Mouse (Mus musculus): ENCODE measurements around the gene Slc22a2.
A peak's percentile ranks its signal among the peaks of the same experiment; 100 is the strongest.
"Not testable (repeated sequence)": the region's sequence is repeated elsewhere in the genome, so short reads cannot be mapped to it uniquely, and the experiment has no call there.

The Slc22a2 gene

DNA sequence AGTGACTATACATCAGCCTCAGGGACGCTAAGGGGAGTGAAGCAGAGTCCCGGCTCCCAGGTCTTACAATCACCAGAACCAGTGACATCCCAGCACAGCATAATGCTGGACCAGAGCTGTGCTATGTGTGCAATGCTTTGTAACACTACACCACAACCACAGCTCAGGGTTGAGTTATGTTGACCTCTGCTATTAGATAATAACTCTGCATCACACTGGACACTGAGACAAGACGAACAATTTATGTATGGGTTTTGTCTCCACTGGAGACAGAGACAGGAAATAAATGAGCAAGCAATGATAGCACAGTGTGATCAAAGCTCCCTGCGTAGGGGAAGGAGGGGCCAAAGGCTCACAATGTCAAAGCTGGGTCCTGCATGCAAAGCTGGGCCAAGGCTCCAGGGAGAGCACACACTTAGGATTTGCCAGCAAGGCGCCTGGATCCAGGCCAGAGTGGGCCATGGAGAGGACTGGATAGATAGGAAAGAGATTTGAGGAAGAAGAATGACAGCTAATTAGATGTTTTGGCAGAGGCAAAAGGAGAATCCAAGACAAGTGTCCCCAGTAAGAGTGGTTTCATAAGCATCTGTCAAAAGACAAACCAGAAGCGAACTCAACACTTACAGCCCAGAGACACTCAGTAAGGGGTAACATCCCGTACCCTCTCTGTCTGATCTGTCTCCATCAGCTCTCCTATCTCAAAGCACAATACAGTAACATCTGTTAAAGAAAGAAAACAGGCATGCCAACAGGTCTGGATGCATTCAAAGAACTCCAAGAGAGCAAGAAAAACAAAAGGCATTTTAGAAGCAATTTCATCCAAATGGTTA, 48.1 kb downstream of the Slc22a2 start:
- DNase-seq: no peak

- DNase-seq: no peak
Measured at GRCm38 (mm10) chr17:12634814-12635213, 50.9 kb downstream of the Slc22a2 start.

DNA sequence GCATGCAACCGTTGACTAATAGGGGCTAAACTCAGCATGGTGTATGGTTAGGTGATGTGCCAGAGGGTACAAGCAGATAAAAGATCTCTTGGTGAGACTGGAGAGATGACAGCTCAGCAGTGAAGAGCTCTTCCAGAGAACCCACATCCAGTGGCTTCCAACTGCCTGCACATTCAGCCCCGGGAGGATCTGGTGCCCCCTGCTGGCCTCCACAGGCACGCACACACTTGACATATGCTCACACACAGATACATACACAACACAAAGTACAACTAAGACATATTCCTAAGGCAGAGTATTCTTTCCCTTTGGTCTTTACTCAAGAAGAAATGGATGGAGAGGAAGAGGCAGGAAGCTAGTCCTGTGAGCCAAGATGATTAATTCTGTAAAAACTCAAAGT, 55.7 kb downstream of the Slc22a2 start:
- DNase-seq: no peak

- no peak for DNase-seq
Measured at GRCm38 (mm10) chr17:12641087-12641486, 57.2 kb downstream of the Slc22a2 start.

DNA sequence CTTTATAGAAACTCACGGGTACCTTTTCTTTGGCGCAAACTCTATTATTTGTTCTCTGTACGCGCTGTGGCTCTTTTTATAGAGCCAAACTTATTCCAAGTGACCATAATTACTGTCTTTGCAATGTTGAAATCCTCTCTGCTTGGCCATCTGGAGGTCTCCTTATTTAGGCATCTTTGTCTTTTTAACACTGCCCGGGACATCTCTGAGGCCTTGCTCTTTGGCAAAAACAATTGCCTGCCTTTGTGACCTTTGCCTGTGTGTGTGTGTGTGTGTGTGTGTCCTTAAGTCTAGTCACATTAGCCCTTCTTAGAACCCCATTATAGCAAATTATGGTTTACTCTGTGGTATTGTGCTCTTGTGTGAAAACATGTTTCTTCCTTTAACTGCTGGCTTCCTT, 61.5 kb downstream of the Slc22a2 start:
- DNase-seq: no peak

DNA sequence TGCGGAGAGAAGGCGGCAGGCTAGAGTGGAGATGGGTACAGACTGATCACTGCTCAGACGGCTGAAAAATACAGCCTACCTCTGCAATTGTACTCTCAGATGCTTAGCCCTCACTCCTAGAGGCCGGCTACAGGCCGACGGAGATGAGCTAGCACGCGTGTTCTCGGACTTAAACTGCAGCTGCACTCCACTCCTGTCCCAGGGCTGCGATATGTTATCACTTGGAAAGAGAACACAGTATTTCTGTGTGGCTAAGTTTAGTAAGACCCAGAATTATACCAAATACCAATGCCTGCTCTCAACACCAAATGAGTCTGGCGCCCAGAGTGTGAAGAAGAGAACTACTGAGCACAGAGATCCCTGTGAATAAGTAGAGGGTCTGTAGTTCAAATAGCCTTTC, 68.7 kb downstream of the Slc22a2 start:
- no peak for DNase-seq

DNA sequence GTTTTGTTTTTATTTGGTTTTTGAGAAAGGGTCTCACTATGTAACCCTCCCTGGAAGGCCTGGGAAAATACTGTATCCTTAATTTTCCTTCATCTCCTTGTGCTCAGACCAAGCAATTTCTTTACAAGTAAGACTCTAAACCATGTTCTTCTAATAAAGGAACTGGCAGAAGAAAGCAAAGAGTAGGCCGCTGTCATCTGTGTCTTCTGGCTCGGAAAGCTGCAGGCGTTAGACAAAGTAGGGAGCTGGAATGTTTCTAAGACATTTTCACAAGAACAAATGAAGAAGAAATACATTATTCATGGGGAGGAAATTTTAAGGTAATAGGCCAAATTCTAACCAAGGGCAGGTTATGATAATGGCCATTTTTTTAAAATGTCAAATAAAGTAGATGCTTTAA, 70.1 kb downstream of the Slc22a2 start:
- peak; percentile 52 for DNase-seq

DNA sequence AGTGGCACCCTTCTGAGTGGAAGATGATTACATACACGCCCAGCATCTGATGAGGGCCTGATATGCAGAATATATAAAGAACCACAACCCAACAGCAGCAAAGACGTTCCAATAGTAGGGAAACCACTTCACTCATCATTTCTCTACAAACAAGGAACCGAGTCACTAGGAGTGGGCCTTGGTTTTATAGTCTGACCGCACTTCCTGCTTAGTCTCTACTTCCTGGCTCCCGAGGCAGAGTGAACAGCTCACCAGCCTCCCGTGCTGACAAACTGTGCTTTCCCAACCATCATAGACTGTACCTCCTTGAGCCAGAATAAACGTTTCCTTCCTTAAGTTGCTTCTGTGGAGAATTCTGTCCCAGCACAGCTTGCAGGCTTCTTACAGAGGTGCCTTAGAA, 71.9 kb downstream of the Slc22a2 start:
- DNase-seq: no peak

DNA sequence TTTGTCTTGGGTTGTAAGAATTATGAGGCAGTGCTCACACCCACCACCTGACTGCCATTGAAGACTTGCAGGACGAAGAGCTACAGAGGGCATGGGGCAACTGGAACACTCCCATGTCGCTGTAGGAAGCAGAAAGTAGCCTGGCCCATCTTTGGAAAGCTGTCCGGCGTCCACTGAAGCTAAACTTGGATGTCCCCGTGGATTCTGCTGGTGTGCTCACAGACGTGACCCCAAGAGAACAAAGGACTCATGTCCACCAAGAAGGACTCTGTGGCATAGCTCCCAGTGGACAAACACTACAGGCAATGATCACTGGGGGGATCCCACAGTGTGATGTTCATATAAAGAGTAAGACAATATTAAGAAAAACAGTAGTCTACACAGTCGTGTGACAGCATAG, 74.9 kb downstream of the Slc22a2 start:
- no peak for DNase-seq

DNA sequence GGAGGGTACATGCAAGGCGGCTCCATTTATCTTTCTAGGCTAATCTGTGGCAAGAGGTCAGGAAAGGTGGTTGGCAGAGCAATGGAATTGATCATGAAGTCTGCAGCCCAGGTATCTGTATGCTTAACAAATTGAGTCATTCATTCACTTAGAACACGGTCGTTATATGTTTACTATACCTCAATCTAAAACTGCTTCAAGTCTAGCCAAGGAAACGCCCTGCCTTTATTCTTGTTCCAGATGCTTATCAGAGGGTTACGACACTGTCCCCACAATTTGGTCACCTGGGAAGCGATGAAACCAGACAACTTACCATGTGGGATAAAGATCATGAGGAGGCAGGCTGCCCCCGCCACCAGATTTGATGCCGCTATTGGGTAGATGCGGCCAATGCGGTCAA, 75.3 kb downstream of the Slc22a2 start:
- no peak for DNase-seq

DNA sequence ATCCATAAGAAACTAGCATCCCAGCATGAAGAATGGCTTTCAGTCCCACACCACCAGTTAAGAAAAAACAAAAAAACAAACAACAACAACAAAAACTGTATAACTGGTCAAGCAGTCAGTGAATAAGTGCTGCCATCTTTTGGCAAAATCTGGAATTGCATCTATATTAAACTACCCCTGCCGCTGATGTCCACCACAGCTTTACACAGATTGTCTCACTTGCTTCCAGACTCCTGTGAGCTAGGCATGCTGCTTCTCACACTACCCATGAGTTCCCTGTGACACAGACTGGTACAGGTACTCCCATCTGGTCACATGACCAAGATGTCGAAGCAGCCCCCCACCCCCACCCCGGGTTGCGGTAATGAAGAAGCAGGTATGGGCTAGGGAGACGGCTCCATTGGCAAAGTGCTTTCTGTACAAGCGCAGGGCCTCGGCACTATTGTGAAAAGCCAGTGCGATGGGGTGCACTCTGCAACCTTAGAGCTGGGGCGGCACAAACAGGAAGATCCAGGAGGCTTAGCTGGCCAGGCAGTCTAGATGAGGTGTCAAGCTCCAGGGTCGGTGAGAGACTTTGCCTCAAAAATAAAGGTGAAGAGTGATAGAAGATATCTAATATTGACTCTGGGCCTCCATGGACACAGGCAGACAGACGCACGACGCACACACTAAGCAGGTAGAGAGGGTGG, 76.8 kb downstream of the Slc22a2 start:
- no peak for DNase-seq

GRCm38 (mm10) chr17:12664156-12664555, 80.2 kb downstream of the Slc22a2 start:
- no peak for DNase-seq

DNA sequence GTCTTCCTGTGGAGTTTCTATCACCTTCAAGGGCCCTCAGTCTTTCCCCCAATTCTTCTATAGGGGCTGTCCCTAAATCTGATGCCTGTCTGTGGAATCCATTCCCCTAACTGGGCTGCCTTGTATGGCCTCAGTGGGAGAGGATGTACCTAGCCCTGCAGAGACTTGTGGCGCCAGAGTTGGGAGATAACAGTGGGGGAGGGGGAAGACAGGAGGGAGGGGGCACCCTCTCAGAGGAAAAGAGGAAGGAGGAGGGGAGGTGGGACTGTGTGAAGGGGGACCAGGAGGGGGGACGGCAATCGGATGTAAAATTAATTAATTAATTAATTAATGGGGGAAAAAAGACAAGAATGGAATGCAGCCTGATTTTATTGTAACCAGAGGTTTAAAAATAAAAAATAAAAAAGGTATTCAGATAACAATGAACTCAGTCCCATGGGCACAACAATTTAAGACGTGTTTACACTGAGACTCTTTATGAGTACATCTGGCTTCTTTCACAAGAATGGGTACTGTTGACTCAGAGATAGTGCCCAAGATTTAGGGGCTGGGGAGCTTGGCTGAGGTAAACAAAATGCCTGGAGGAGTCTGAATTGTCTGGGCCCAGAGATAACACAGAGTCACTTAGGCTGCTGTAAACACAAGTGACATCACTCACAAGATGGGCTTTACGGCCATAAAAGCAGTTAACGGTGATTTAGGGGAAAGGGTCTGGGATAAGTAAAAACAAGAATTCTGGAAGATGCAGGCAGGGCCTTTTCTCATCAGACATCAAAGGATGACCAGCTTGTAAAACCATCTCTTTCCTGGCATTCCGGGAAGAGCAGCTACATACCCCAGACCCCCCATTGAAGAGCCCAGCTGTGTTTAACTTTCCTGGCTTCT, 84.8 kb downstream of the Slc22a2 start:
- no peak for DNase-seq

GRCm38 (mm10) chr17:12669363-12669679, 85.4 kb downstream of the Slc22a2 start:
- no peak for DNase-seq

DNA sequence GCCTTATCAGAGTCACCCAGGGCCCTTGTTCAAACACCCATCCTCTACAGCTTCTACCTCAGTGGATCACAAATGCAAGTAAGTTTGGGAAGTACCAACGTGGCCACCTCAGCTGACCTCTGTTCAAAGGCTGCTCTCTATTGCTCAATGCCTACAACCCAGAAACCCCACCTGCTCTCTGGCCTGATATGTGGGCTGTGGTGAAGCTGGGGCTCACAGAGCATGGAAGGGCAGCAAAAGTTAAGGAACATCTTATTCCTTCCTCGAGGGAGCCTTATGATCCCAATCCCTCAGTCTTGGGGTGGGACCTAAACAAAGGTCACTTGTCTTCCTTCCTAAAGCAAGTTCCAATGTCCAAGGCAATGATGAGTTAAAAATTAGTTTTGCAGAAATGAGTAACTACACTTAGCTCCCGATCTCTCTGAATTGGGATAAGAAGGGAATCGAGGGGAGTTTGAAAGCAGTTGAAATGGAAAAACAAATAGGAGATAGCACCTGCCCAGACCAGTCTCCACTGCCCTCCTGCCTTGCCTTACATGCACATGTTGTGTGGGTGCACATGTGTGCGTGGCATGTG, 87.2 kb downstream of the Slc22a2 start:
- DNase-seq: no peak

DNA sequence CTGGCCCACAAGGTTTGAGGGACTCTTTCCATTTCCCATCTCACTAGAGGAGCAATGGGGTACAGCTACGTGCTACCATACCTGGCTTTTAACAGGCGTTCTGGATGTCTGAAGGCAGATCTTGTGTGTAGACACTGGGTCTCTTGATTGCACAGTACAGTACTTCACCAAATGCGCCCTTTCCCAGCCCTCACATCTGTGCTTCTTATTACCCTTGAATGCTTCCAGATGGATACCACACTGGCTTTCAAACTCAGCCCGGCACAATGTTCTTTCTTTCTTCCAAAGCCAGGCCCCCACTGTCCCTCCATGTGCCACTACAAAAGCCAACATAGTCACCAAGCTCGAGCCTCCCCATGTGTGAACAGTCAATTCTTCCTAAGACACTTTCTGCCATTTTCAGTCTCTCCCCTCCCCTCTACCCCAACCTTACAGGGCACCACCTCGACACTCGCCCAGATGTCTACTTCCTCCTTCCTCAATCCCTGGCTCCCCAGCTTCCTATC, 88.4 kb downstream of the Slc22a2 start:
- no peak for DNase-seq

GRCm38 (mm10) chr17:12673871-12674270, 89.9 kb downstream of the Slc22a2 start:
- DNase-seq: no peak

GRCm38 (mm10) chr17:12674980-12675379, 91.0 kb downstream of the Slc22a2 start:
- not testable (repeated sequence) for DNase-seq

DNA sequence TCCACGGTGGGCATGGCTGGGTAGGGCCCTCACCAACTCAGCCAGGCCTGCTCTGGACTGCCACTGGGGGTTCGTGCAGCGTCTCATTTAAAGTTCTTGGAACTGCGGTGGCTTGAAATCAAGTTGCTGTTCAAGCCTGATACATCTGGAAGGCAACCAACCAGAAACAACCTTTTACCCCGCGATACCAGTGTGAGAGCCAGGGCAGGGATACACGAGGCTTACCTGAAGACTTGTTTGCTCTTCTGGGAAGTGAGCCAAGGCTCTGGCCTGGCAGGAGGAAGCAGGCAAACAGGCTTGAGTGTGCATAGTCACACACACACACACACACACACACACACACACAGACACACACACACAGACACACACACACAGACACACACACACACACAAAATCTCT, 91.7 kb downstream of the Slc22a2 start, which contains the start of gene Slc22a1:
Gene Slc22a1 (minus strand): TSS at position 184 of the 400 bp plus-strand sequence.
- no peak for DNase-seq

DNA sequence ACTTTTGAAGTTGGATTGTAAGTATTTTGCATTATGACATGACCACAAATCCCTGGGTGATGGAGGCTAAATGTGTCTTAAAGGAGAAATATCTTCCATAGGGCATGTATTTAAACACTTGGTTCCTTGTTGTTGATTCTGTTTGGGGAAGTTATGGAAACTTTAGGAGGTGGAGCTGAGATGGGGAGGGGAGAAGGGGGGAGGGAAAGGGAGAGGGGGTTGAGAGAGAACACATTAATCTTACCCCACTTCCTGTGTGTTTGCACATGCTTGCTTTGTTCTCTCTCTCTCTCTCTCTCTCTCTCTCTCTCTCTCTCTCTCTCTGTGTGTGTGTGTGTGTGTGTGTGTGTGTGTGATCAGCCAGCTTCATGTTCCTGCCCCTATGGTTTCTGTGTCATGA, 93.2 kb downstream of the Slc22a2 start:
- no peak for DNase-seq
